Mouse (Mus musculus): ENCODE measurements around the gene Ermap. TPM values are rescaled to one million over a fixed set of nuclear protein-coding genes. Genes with fewer than 3 reads are reported as not detected.

Ermap gene
- polyA plus RNA-seq, 1 experiment from 2014 or later, result not detected

GRCm38 (mm10) chr4:119167068-119167467 lies 22.7 kb downstream of the Ermap start:
- in situ Hi-C loops (cut with MboI; ENCODE audit: low pct_unique_long_range_greater_than_20kb), result loop anchor here (5.0 to 25.0 kb wide), 2 partner anchors 160 to 530 kb away; no protein-coding TSS in a partner anchor
- CTCF ChIA-PET, result interaction anchor here (1.2 to 1.3 kb wide), 2 partner anchors 157 to 162 kb away, joined by 3 to 6 read pairs; no protein-coding TSS in a partner anchor
- no peak for ATAC-seq
- TF ChIP-seq CTCF (IDR thresholded peaks at IDR 0.05), result no peak
- POLR2A ChIA-PET, result no interaction called here
- DNase-seq (ENCODE audit: low read depth, low spot score), result no peak
- no peaks in the 10 kb centered on the region for H3K27me3 ChIP-seq

- no peak for TF ChIP-seq CTCF (IDR thresholded peaks at IDR 0.05)
- CTCF ChIA-PET, result interaction anchor here (0.7 to 1.1 kb wide), 4 partner anchors 38 to 174 kb away, joined by 3 read pairs; no protein-coding TSS in a partner anchor
- in situ Hi-C loops (cut with MboI; ENCODE audit: low pct_unique_long_range_greater_than_20kb), result loop anchor here (5.0 to 25.0 kb wide), 2 partner anchors 159 to 529 kb away; no protein-coding TSS in a partner anchor
- DNase-seq (ENCODE audit: low read depth, low spot score) (no peak), ATAC-seq (no peak)
- H3K27me3 ChIP-seq, result no peaks in the 10 kb centered on the region
- POLR2A ChIA-PET, result no interaction called here
Measured at GRCm38 (mm10) chr4:119165916-119166315, 23.9 kb downstream of the Ermap start.

GRCm38 (mm10) chr4:119162990-119163389 lies 26.8 kb downstream of the Ermap start:
- CTCF ChIA-PET, result no interaction called here
- in situ Hi-C loops (cut with MboI; ENCODE audit: low pct_unique_long_range_greater_than_20kb), result loop anchor here (25.0 kb wide), 1 partner anchor 526 kb away; no protein-coding TSS in a partner anchor
- no peaks in the 10 kb centered on the region for H3K27me3 ChIP-seq
- POLR2A ChIA-PET, result no interaction called here
- ATAC-seq (no peak), DNase-seq (ENCODE audit: low read depth, low spot score) (no peak)
- no peak for TF ChIP-seq CTCF (IDR thresholded peaks at IDR 0.05)

GRCm38 (mm10) chr4:119161358-119161757 lies 28.5 kb downstream of the Ermap start:
- no peak for ATAC-seq
- ChIA-PET CTCF (no interaction called here), POLR2A (no interaction called here)
- no peak for TF ChIP-seq CTCF (IDR thresholded peaks at IDR 0.05)
- no peaks in the 10 kb centered on the region for H3K27me3 ChIP-seq
- no peak for DNase-seq (ENCODE audit: low read depth, low spot score)
- in situ Hi-C loops (cut with MboI; ENCODE audit: low pct_unique_long_range_greater_than_20kb), result loop anchor here (25.0 kb wide), 1 partner anchor 524 kb away; no protein-coding TSS in a partner anchor

- POLR2A ChIA-PET, result interaction anchor here (0.6 kb wide), 1 partner anchor 14 kb away, joined by 3 read pairs; no protein-coding TSS in a partner anchor
- ATAC-seq (no peak), DNase-seq (ENCODE audit: low read depth, low spot score) (no peak)
- in situ Hi-C loops (cut with MboI; ENCODE audit: low pct_unique_long_range_greater_than_20kb), result loop anchor here (25.0 kb wide), 1 partner anchor 521 kb away; no protein-coding TSS in a partner anchor
- TF ChIP-seq CTCF (IDR thresholded peaks at IDR 0.05), result no peak
- CTCF ChIA-PET, result interaction anchor here (0.8 to 1.6 kb wide), 7 partner anchors 12 to 152 kb away, joined by 3 to 6 read pairs (median 3); no protein-coding TSS in a partner anchor
- no peaks in the 10 kb centered on the region for H3K27me3 ChIP-seq
Measured at GRCm38 (mm10) chr4:119157891-119158290, 31.9 kb downstream of the Ermap start.

- DNase-seq (ENCODE audit: low read depth, low spot score) (no peak), ATAC-seq (no peak)
- in situ Hi-C loops (cut with MboI; ENCODE audit: low pct_unique_long_range_greater_than_20kb), result loop anchor here (25.0 kb wide), 1 partner anchor 520 kb away; no protein-coding TSS in a partner anchor
- CTCF ChIA-PET, result interaction anchor here (0.8 to 1.6 kb wide), 10 partner anchors 10 to 151 kb away, joined by 3 to 9 read pairs (median 3); partner anchors contain the start of genes AU022252 and P3h1
- peak; percentile 31 for TF ChIP-seq CTCF (IDR thresholded peaks at IDR 0.05)
- POLR2A ChIA-PET, result interaction anchor here (0.6 kb wide), 1 partner anchor 15 kb away, joined by 3 read pairs; no protein-coding TSS in a partner anchor
- H3K27me3 ChIP-seq, result no peaks in the 10 kb centered on the region
Measured at GRCm38 (mm10) chr4:119157186-119157585, 32.6 kb downstream of the Ermap start.

GRCm38 (mm10) chr4:119148741-119149140 lies 41.1 kb downstream of the Ermap start:
- DNase-seq (ENCODE audit: low read depth, low spot score) (no peak), ATAC-seq (no peak)
- CTCF ChIA-PET, result no interaction called here
- TF ChIP-seq CTCF (IDR thresholded peaks at IDR 0.05), result no peak
- POLR2A ChIA-PET, result no interaction called here
- in situ Hi-C loops (cut with MboI; ENCODE audit: low pct_unique_long_range_greater_than_20kb), result no loop called here
- H3K27me3 ChIP-seq, result no peaks in the 10 kb centered on the region

GRCm38 (mm10) chr4:119147347-119147746 lies 42.5 kb downstream of the Ermap start:
- DNase-seq (ENCODE audit: low read depth, low spot score) (no peak), ATAC-seq (no peak)
- in situ Hi-C loops (cut with MboI; ENCODE audit: low pct_unique_long_range_greater_than_20kb), result no loop called here
- ChIA-PET POLR2A (no interaction called here), CTCF (interaction anchor here (2.1 kb wide), 1 partner anchor 10 kb away, joined by 9 read pairs; no protein-coding TSS in a partner anchor)
- TF ChIP-seq CTCF (IDR thresholded peaks at IDR 0.05), result no peak
- H3K27me3 ChIP-seq, result no peaks in the 10 kb centered on the region

GRCm38 (mm10) chr4:119146816-119147215 lies 43.0 kb downstream of the Ermap start:
- ATAC-seq (peak; percentile 44), DNase-seq (ENCODE audit: low read depth, low spot score) (peak; percentile 27)
- no peak for TF ChIP-seq CTCF (IDR thresholded peaks at IDR 0.05)
- ChIA-PET POLR2A (no interaction called here), CTCF (interaction anchor here (2.1 kb wide), 1 partner anchor 10 kb away, joined by 9 read pairs; no protein-coding TSS in a partner anchor)
- in situ Hi-C loops (cut with MboI; ENCODE audit: low pct_unique_long_range_greater_than_20kb), result no loop called here
- no peaks in the 10 kb centered on the region for H3K27me3 ChIP-seq

- DNase-seq (ENCODE audit: low read depth, low spot score) (no peak), ATAC-seq (no peak)
- in situ Hi-C loops (cut with MboI; ENCODE audit: low pct_unique_long_range_greater_than_20kb), result no loop called here
- POLR2A ChIA-PET, result no interaction called here
- TF ChIP-seq CTCF (IDR thresholded peaks at IDR 0.05), result peak; percentile 6
- no peaks in the 10 kb centered on the region for H3K27me3 ChIP-seq
- CTCF ChIA-PET, result interaction anchor here (0.6 to 0.9 kb wide), 2 partner anchors 10 to 45 kb away, joined by 3 read pairs; no protein-coding TSS in a partner anchor
Measured at GRCm38 (mm10) chr4:119142230-119142871, 47.5 kb downstream of the Ermap start.

- TF ChIP-seq CTCF (IDR thresholded peaks at IDR 0.05), result no peak
- in situ Hi-C loops (cut with MboI; ENCODE audit: low pct_unique_long_range_greater_than_20kb), result no loop called here
- H3K27me3 ChIP-seq, result no peaks in the 10 kb centered on the region
- ChIA-PET POLR2A (no interaction called here), CTCF (interaction anchor here (1.0 kb wide), 1 partner anchor 16 kb away, joined by 3 read pairs; no protein-coding TSS in a partner anchor)
- DNase-seq (ENCODE audit: low read depth, low spot score) (no peak), ATAC-seq (no peak)
Measured at GRCm38 (mm10) chr4:119141191-119141590, 48.6 kb downstream of the Ermap start.
